Mouse (Mus musculus) cerebellum, adult 11-12 months (tissue): Measurements from ENCODE around the gene Adssl1.

Source experiments
- DNase-seq: peaks from one replicate; pipeline ENCODE4 v3.0.0; 2022

Adssl1 gene

GRCm38 (mm10) chr12:112626455-112626854, 6.6 kb downstream of the Adssl1 start:
- no peak for DNase-seq

- DNase-seq: no peak
Measured at GRCm38 (mm10) chr12:112627097-112627881, 7.4 kb downstream of the Adssl1 start.

DNA sequence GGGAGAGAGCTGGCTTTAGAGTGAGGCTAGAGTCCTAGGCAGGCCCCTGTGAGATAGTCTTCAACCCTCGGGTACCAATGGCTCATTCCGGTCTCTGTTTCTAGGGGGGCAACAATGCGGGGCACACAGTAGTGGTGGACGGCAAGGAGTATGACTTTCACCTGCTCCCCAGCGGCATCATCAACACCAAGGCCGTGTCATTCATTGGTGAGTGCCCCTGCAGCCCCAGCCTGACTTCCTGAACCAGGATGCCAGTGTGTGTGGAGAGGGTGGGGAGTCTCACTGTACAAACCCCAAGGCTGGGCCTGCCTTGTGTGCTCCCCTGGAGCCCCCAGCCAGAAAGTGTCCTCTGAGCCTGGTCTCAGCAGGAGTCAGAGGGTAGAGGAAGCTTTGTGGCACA, 8.4 kb downstream of the Adssl1 start:
- DNase-seq: no peak

- DNase-seq: peak; percentile 61
Measured at GRCm38 (mm10) chr12:112628928-112629721, 9.3 kb downstream of the Adssl1 start.

DNA sequence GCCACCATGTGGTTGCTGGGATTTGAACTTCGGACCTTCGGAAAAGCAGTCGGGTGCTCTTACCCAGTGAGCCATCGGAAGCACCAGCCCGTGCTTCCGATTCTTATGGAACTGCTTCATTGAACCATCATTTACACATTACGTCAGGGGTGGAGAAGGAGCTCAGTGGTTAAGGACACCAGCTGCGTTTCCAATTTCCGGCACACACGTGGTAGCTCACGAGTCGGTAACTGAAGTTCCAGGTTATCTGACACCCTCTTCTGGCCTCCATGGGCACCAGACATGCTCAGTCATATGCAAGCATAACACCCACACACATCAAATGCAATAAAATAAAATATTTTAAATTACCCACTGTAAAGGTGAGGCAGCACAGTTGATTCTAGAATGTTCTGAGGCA, 10.2 kb downstream of the Adssl1 start:
- DNase-seq: no peak

GRCm38 (mm10) chr12:112630796-112631195, 11.0 kb downstream of the Adssl1 start:
- DNase-seq: no peak

DNA sequence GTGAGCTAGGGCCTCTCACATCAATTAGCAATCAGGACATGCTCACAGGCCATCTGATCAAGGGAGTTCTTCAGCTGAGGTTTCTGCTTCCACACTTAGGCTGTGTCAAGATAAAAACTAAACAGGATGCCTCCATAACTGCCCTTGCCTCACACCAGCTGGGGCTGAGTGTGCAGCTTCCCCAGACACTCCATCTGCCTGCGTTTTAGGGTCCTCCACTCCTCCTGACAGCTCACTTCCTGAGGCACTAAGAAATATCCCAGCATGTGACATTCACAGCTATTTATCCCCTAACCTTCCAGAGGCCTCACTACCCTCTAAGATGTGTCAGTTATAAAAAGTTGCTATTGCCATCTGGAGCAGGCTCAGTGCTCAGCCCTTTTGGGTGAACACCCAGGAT, 11.6 kb downstream of the Adssl1 start:
- DNase-seq: no peak

- DNase-seq: no peak
Measured at GRCm38 (mm10) chr12:112632084-112632777, 12.4 kb downstream of the Adssl1 start.

DNA sequence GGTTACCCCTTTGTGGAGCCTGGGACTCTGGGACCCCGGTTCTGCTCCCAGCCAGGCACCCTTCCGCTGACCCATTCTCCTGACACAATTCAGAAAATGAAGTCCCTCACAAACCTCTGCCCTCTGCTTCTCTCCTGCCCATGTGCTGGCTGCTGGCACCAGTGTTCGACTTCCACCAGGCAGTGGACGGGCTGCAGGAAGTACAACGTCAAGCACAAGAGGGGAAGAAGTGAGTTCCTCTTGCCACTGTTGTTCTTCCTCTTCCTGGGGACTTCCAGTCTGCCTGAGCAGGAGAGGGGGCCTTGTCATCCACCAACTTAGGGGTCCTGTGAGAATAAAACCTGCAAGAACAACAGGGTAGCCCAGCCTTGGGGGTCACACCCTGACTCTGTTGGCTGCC, 13.1 kb downstream of the Adssl1 start:
- DNase-seq: no peak

DNA sequence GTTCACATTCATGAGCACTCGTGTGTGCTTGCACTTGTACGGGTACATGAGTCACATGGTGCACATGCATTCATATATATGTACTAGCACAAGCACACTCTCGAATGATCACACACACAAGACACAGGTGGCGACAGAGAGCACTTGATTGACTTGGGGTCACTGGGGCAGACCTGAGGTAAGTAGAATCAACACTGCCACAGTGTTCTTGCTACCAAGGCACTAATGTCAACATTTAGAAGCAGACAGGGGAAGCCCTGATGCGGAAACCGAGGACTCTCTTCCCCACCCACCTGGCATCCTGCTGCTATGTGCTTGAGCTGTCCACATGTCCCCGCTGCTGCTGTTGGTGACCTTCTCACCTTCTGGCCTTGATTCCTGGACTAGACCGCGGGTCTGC, 13.8 kb downstream of the Adssl1 start:
- DNase-seq: no peak

GRCm38 (mm10) chr12:112639526-112639925, 19.7 kb downstream of the Adssl1 start:
- no peak for DNase-seq

GRCm38 (mm10) chr12:112643126-112643525, 23.3 kb downstream of the Adssl1 start:
- DNase-seq: peak; percentile 63

DNA sequence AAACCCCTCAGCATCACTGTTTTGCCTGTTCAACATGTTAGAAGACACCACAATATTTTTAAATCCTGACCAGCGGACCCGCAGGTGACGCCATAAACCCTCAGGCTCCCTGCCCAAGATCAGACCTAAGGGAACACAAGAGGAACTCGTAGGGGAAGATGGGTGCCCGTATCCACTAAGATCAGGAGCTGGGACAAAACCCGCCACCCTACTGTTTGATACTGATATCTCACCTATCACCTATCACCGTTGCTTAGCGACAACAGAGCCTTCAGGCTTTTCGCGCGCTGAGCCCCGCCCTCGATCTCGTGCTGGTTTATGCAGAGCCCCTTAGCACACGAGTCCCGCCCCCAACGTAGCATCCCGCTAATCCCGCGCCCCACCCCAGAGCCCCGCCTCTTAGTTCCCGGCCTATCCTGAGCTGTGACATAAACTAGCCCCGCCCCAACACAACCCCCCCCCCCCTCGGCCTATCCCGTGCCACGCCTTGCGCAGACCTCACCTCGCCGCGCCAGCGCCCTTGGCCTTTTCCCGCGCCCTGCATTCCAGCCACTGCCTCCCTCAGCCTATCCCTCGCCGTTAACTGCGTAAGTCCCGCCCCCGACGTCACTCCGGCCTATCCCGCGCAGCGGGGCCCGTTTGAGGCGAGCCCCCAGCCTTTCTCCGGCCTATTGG, 24.5 kb downstream of the Adssl1 start, which contains the start of gene Siva1:
Gene Siva1 (plus strand): TSS at position 500 of the 675 bp plus-strand sequence.
- DNase-seq: peak; percentile 100

- no peak for DNase-seq
Measured at GRCm38 (mm10) chr12:112644855-112645506, 25.1 kb downstream of the Adssl1 start.

DNA sequence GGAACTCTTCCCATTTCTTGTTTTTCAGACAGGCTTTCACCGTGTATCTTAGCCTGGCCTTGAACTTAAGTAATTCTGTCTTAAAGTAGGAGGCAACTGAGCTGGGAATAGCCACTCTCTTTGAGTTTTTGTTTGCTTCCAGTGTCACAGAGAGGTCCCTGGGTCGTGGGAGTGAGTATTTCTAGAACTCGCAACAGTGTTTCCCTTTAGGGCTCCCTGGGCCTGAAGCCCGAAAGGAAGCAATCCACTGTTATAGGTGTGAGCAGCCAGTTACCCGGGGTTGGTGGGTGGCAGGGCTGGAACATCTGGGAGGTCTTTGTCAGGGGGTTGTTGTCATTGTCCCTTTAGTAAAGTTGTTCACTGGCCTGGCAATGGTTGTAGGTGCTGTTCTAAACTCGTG, 26.3 kb downstream of the Adssl1 start:
- no peak for DNase-seq

DNA sequence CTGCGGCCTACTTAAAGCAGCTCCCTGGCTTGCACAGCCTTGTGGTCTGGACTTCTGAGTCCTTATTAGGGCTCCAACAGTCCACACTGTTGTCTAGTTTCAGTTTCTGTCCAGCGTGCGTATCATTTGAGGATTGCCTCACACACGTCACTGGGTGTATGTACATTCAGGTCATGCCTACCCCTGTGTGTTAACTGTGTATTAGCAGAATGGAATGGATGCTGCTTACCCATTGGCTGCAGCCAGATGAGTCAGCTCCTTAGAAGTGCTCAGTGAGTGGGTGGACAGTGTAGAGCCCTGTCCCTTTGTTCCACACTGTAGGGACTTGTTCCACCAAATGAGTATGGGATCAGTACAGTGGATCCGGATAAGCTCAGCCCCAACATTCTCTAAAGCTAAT, 28.2 kb downstream of the Adssl1 start:
- DNase-seq: no peak

DNA sequence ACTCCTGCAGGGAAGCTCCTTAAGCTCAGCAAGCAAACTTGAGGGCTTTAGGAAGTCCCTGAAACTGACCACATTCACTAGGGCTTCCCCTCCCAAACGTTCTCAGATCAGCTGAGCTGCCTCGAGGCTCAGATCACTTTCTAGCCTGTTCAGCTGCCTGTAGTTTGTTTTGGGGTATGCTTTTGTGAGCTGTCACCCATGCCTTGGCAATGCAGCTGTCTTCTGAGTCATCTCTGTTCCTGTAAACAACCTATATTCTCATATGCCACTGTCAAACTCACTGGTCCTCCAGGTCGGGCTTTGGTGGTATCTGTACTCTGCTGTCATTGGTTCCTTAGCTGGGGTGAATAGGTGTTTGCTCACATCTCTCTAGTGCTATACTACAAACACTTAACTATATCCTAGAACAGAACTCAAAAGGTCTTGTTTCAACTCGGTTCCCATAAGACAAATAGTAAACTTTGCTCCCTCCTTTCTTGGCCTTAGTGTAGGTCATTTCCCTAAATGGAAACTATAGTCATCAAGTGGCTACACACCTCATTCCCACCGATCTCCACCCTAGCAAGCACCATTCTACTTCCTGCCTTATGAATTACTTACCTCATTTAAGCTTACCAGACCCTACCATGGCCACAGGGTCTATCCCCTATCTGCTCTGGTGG, 32.1 kb downstream of the Adssl1 start:
- no peak for DNase-seq

DNA sequence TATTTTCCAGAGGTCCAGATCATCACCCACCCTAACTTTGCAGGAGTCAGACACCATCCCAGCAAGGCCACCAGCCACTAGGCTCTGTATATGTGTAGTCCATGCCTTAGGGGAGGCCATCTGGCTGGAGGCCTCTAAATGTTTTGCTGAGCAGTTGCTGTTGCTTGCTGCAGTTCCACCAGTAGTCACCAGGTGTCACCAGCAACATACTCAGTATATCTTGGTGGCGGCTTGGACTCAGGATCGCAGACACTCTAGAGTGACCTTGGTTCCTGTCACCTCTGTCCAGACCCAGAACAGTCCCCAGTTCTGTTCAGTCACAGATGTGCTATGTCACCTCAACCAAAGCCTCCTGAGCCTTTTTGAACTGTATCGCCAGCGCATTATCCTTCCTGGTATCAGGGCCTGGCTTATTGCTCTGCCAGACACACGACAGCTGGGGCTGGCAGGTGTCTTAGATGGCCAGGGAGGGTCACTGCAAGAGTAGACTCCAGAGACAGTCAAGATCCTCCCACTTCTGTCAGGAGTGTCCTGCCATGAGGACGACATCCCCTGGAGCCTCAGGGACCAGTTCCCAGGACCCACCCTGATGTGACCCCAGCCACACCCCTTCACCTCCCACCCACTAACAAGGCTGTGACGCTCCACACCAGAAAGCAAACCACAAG, 33.4 kb downstream of the Adssl1 start:
- peak; percentile 87 for DNase-seq

- DNase-seq: no peak
Measured at GRCm38 (mm10) chr12:112654076-112654475, 34.2 kb downstream of the Adssl1 start.

- DNase-seq: peak; percentile 73
Measured at GRCm38 (mm10) chr12:112658619-112659018, 38.8 kb downstream of the Adssl1 start.

DNA sequence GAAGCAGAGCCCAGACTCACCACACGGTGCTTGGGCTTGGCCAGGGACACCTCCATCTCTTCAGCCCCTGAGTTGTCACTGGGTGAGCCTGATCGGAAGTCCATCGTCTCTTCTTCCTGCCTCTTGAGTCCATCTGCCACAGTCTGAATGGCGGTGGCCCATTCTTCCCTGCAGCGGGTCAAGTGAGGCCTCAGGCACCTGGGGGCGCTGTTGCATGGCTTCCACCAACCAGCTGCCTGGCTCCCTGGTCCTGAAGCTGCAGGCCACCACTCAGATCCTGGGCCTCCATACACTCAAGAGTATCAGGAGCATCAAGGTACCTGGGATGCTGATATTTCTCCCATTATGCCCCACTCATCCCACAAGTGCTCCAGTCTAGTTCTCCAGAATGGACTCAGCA, 39.3 kb downstream of the Adssl1 start:
- DNase-seq: no peak
